Mouse (Mus musculus) inflammation-experienced regulatory T-cells, adult 6 months (primary cell): ENCODE data around the gene Nck1. TPM values are rescaled to one million over a fixed set of nuclear protein-coding genes. Genes with fewer than 3 reads are reported as not detected.

ENCODE experiments used
- ATAC-seq: one replicate; pipeline ENCODE4 v1.8.0; 2017
- polyA plus RNA-seq, 3 experiments: library from polyadenylated mRNA; unstranded; fragments of 100-300 nt; shearing (Covaris generic); gene quantifications; one replicate each; pipeline ENCODE4 v1.2.1; 2017

Gene Nck1
- polyA plus RNA-seq, 3 experiments from 2014 or later = 72.0 to 99.7 (median 81.6) TPM

DNA sequence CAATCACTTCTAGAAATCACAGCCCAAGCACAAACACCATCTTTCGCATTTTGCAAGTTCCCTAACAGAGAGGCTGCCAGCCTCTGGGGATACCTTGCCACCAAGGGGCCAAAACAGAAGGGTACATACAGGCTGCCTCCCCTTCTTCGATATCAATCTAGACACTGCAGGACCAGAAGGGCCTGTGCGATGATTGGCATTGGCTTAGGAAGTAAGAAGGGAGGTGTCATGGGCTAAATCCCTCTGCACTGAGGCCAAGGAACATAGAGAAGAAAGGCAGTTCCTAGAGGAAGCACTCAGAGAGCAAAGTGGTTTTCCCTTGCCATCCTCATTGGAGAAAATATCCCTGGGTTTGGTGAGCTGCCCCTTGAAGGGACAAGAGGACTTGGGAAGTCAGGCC is 76.3 kb downstream of the Nck1 start:
- ATAC-seq = no peak

DNA sequence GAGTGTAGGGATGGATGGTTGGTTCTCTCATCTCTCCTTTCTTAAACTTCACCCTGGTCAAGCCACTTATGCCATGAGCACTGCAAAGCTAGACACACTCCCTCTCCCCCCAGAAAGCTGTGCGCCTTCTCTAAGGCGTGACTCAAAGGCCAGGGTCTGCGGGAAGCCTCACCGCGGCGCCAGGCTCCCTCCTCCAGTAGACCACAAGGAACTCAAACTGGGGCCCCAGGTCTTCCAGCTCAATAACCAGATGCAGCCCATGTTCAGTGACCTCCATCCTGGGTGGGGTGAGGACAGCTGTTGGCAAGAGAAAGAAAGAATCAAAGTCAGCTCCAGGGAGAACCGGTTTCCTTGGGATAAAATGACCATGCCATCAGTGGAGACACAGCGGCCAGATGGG is 77.8 kb downstream of the Nck1 start:
- no peak for ATAC-seq

DNA sequence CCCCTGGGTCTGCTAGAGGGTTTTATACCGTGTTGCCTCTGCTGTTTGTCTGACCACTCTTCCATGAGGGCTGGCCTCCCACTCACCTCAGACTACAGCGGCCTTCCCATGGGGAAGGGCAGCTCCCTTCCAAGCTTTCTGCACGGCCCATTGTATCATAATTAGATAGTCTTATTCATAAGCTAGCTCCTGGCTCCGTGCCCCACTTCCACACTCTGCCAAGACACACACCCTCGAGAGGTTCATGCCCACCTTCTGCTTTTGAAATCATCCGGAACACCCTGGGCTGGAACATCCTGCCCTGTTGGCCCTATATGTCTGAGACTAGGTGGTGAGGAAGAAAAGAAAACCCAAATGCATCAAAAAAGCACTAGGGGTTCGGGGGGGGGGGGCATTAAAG is 78.3 kb downstream of the Nck1 start:
- ATAC-seq = no peak

DNA sequence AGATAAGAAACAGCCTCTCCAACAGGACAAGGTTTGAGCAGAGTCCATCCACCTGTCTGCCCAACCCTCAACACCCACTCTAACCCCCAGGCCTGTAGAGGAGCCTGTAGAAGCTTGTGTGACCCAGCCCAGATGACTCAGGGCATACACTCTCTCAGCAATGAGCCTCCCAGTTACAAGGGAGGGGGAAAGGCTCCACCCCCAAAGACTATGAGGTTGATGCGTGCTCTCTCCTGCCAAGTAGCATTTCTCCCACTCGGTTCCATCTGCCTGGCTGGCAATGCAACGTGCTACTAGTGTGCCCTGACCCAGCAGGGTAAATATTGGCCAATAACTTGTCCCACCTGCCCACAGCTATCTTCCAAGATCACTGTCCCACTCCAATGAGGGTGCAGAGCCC is 79.2 kb downstream of the Nck1 start:
- no peak for ATAC-seq

DNA sequence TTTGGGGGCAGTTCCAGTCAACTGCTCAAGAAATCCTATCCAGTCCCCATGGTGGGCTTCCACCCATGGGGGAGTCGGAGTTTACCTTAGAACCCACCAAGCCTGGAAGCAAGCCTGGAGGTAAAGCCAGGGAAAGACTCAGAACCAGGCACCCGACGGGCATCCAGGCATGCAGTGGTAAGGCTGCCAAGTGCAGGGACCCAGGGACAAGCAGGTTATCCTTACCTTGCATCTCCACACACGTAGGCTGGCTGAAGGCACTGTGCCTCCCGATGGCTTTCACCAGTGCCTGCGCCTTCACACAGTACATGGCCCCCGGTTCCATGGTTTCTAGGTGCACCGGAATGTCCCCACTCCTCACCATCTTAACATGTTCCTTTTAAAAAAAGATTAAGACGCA is 79.9 kb downstream of the Nck1 start:
- ATAC-seq = no peak

DNA sequence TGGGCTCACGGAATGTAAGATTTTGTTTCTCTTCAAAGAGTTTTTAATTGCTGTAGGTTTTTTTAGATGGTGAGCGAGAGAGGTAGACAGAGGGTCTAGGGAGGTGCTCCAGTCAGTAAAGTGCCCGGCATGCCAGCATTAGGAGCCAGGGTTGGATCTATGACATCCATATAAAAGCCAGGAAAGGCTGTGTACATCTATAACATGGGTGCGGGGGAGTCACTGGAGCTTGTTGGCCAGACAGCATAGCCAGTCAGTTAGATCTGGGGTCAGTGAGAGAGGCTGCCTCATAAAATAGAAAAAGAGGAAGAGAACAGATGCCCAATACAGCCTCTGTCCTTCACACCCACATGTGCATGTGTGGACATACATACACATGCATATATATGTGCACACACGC is 80.6 kb downstream of the Nck1 start:
- ATAC-seq = no peak

DNA sequence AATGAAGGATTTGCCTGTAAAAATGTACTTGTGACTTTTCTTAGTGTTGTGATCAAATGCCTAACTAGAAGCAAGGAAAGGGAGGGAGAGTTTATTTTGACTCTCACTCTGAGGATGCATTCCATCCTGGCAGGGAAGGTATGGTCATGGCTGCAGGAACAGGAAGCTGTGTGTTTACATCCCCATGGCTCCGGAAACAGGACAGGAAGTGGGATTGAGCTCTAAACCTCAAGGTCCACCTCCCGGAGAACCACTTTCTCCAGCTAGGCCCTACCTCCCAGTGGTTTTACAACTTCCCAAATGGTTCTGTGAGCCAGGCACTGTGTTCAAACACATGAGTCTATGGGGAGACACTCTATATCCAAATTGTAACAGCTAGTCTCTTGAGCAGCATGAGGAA is 82.2 kb downstream of the Nck1 start:
- no peak for ATAC-seq

DNA sequence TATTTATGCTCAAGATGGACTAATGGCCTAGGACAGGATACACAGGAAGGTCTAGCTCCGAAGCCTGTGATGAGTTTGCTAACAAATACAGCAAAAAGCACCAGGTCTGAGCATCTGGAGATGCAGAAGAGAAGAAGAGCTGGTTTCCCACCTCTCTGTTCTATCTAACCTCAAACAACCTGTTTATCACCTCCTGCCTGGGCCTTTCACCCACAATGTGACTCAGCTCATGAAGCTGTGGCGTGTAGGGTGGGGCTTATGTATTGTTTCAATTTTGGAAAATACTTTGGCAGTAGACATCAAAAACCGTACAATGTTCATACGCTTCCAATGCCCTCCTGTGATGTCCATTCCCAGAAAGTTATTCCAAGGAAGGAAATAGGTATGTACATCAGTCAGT is 83.8 kb downstream of the Nck1 start:
- ATAC-seq = peak; percentile 65

DNA sequence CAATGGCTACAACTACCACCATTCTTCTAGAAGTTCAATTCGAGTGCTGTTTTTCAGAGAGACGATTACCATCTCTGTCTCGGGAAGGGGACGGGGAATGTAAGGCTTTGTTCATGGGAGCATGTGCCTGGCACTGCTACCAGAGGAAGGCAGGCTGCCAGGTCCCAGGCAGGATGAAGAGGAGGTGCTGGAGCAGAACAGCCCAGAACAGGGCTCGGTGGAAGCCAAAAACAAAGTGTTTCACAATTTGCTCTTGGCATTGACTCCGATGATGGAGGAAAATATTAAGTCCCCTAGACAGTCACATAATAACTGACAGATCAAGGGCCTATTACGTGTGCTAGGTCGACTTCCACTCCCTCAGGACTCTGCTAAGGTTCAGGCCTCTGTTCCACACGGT is 84.3 kb downstream of the Nck1 start:
- ATAC-seq = no peak

DNA sequence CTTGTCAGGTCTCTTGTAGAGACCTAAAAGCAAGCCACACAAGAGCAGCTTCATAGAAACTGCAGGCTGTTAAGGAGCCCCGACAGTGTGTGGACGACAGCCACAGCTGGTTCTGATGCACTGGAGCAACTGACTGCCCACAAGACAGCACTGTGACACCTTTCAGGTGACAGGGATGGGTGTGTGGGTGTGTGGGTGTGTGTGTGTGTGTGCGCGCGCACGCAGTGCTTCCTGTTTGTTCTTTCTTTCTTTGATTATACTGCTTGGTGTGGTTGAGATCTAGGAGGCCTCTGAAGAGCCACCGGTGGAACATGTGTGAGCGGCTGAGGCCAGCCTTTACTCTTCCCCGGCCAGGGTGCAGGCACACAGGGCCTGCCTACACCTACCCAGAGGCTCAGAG is 85.7 kb downstream of the Nck1 start:
- ATAC-seq = peak; percentile 83

DNA sequence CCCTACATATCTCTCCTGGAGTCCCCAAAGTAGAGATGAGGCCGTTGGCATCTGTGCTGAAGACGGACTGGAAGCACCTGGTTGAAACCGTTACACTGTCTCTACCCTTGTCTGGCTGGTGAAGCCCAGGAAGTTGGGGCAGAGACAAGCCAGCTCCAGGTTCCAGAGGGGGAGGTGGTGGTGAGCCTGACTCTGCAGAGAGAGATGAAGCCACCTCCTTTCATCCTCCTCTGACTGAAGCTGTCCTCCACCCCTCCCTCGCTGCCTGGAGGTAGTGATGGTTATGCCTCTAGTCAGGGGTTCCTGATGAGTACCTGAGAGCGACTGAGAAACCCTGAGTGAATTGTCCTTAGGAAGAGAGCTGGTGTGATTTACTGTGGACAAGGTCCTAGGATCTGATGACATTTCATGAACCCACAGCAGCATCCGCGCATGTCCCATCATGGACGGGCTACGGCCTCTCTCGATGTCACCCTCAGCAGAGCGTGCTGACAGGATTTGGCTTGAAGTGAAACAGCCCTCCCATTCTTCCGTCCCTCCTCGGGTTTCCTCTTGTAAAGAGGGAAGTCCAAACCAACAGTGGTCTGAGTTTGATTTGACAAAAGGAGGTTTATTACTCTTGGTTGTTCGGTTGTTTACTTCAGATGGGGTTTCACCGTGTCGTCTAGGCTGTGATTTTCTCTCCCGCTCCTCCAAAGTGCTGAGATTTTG is 87.8 kb downstream of the Nck1 start:
- no peak for ATAC-seq

DNA sequence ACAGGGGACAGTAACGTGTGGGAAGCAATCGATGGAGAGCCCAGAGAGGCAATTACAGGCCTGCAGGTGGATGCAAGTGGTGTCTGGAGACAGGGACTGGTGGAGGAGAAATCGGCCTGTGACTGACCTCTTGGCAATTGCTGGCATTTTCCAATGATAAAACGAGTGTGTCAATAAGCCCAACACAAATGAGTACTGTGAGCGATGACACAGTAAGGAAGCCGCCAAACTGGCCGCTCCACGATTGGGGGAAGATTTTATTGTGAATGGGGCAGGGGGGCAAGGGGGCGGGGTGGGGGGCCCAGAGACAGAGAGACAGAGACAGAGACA is 91.3 kb downstream of the Nck1 start:
- no peak for ATAC-seq

DNA sequence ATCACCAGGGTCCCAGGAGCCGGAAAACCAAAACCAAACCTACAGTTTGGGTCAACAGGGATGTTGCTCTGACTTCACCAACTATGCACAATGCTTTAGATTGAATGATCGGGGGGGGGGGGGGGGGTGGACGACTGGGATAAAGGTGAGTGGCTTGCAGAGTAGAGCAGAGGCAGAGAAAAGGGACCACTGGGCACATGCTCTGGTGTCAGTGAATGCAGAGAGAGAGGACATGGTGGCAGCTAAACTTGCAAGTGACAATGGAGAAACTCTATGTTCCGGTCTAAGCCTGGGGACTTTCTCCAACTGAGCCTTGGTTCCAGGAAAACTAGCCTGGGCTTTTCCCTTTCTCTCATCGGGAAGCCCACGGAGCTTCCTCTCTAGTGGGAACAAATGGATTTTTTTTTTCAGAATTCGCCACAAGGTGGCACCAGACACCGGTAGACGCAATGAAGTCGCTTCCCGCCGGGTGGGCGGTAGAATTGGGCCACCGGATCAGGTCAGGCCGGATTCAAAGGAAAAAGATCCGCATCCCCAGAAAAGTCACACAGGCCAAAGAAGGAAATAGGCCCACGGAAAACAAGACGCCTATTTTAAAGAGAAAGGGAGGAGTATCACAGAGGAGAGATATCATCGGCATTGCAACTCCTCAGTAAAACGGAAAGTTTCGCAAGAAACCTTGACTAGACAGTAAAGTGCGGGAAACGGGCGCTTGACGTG is 91.8 kb downstream of the Nck1 start:
- peak; percentile 72 for ATAC-seq

DNA sequence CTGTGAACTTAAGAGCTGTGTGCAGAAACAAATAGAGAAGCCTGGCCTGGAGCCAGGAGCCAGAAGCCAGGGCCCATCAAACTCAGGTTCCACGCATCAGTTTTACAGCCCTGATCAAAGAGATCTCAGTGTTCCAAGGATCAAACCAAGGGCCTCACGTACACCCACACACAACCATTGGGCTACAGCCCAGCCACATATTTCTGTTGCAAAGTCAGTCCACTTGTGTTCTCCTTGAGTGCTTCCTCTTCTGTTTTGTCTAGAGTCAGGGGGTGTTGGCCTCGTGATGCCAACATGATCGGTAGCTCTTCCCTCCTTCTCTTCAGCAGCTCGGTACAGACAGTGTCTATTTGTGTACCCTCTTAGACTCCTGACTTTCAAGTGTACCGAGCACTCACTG is 93.5 kb downstream of the Nck1 start:
- no peak for ATAC-seq

DNA sequence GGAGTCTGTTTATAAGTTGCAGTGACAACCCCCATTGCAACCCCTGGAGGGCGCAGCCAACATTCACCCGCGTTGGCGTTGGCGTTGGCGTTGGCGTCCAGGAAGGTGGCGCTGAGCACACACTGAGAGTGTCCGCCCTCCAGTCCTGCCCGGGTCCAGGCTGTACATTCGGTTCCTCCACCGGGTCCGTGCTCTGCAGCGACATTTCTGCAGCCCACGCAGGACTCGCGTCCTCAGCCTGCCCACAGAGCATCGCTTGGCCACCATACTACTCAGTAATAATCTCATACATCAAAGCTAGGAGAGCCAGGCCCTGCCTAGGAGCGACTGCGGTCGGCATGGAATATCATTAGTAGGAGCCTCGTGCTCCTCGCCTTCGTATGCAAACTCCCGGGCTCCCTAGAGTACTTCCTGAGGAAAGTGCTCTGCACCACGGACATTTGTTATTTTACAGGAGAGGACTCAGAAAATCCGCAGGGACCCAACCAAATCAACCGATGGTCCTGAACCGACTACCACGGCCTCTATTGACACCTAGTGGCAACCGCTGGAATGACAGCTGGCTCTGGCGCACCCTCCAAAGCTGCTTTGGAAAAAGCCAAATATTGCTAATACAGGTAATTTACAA is 99.8 kb downstream of the Nck1 start:
- peak; percentile 79 for ATAC-seq

Other genes starting within 250 kb of the Nck1 start
- gene Il20rb, start 59.3 kb downstream of the Nck1 start, polyA plus RNA-seq = 1 to 10 TPM; 1.3 to 2.6 (median 1.8) TPM
- gene Slc35g2, start 25.0 kb upstream of the Nck1 start, polyA plus RNA-seq = 1 to 10 TPM in 1 of 3 experiments, under 1 TPM in 2; 0.56 to 1.3 (median 0.98) TPM
- gene Stag1, start 51.7 kb upstream of the Nck1 start, polyA plus RNA-seq = 100 to 1,000 TPM in 1 of 3 experiments, 10 to 100 TPM in 2; 87.7 to 100 (median 92.5) TPM